13 mouse cellular contexts compared by ENCODE assay signal in genomic region chr12:54874711-54875110, GRCm38 (mm10). TPM values are rescaled to one million over a fixed set of nuclear protein-coding genes. Genes with fewer than 3 reads are reported as not detected.
DNase-seq lines count a peak whose midpoint lies in the region; ATAC-seq and TF ChIP-seq lines count a peak whose summit lies in the region.
"Had no signal": no experiment of that assay in that cellular context is flagged by ENCODE, and none has a peak within 500 bp of the region (broad histone marks: within the 10 kb centered on the region; RNA-seq: fewer than 3 reads in every experiment).

No protein-coding gene starts in this region.

- no peak overlapping the region for H3K27ac ChIP-seq in hindbrain, postnatal 0 days
- no peak overlapping the region for H3K27ac ChIP-seq in thymus, adult 2 months (ENCODE audit: control insufficient read depth, insufficient read depth, low read length)
- no peak overlapping the region for H3K27ac ChIP-seq in liver, embryonic 11.5 days (ENCODE audit: low read depth, low read length)

- no peak for TF ChIP-seq POLR2A in thymus, adult 2 months (IDR thresholded peaks at IDR 0.05; ENCODE audit: control insufficient read depth, extremely low read depth, insufficient read depth, low read length, poor library complexity)

- no peak overlapping the region for H3K9ac ChIP-seq in hindbrain, postnatal 0 days (replicated peaks; ENCODE audit: low read length)
- no peak overlapping the region for H3K9ac ChIP-seq in liver, embryonic 11.5 days (ENCODE audit: low read depth, low read length)

- no peak overlapping the region for H3K4me3 ChIP-seq in hindbrain, postnatal 0 days (ENCODE audit: low read length)
- H3K4me3 ChIP-seq in thymus, adult 2 months (ENCODE audit: control insufficient read depth, insufficient read depth, low read length): no peak overlapping the region
- H3K4me3 ChIP-seq in liver, embryonic 11.5 days (ENCODE audit: low read depth, low read length): no peak overlapping the region

- no peak for ATAC-seq in hindbrain, postnatal 0 days
- no peak for ATAC-seq in liver, embryonic 11.5 days (replicated peaks; ENCODE audit: low FRiP score)
- ATAC-seq: forebrain, embryonic 14.5 days had no signal

- H3K36me3 ChIP-seq in hindbrain, postnatal 0 days (ENCODE audit: insufficient read depth, low read length): no peaks in the 10 kb centered on the region
- no peaks in the 10 kb centered on the region for H3K36me3 ChIP-seq in thymus, adult 2 months (ENCODE audit: control insufficient read depth, insufficient read depth, low read length)
- H3K36me3 ChIP-seq in liver, embryonic 11.5 days (ENCODE audit: control insufficient read depth, insufficient read depth, low read length): no peaks in the 10 kb centered on the region

- peak; percentile 24 for DNase-seq in embryo, embryonic 10 days (ENCODE audit: low spot score)
- no peak for DNase-seq in embryo, embryonic 9.5 days (ENCODE audit: extremely low spot score)
- peak; percentile 25 to 66 for DNase-seq in gastrocnemius, adult 8-10 months (ENCODE audit: low spot score in 2 of 2)
- peak; percentile 34 to 42 for DNase-seq in heart, postnatal 14 days
- DNase-seq in lung, postnatal 25 days (ENCODE audit: low spot score): peak; percentile 64
- no peak for DNase-seq in hindbrain, postnatal 0 days (ENCODE audit: low spot score)
- no peak for DNase-seq in thymus, adult 2 months
- no peak for DNase-seq in liver, embryonic 11.5 days (ENCODE audit: low spot score)
- DNase-seq: B cell, adult 2 months; cerebellum, adult 11 months; kidney, adult 8-10 months; right cerebral cortex, postnatal 14 days had no signal

- no peak for TF ChIP-seq CTCF in hindbrain, postnatal 0 days (IDR thresholded peaks at IDR 0.05; ENCODE audit: low read depth)
- TF ChIP-seq CTCF in thymus, adult 2 months (IDR thresholded peaks at IDR 0.05; ENCODE audit: borderline replicate concordance, control insufficient read depth, extremely low read depth, insufficient read depth, low read length, poor library complexity): no peak

- no peaks in the 10 kb centered on the region for H3K9me3 ChIP-seq in hindbrain, postnatal 0 days (ENCODE audit: low read length)
- H3K9me3 ChIP-seq in liver, embryonic 11.5 days (ENCODE audit: control insufficient read depth, low read length): no peaks in the 10 kb centered on the region

- 83% methylated on average over 6 of the region's 6 CpGs for WGBS in hindbrain, postnatal 0 days
- WGBS in thymus, adult 2 months: 87% methylated on average over 6 of the region's 6 CpGs
- WGBS in liver, embryonic 11.5 days: 79% methylated on average over 6 of the region's 6 CpGs

- no peak overlapping the region for H3K4me2 ChIP-seq in hindbrain, postnatal 0 days (ENCODE audit: low read depth, low read length)
- H3K4me2 ChIP-seq in liver, embryonic 11.5 days: no peak overlapping the region

- H3K4me1 ChIP-seq in hindbrain, postnatal 0 days (ENCODE audit: insufficient read depth, low read length): no peaks in the 10 kb centered on the region
- peaks cover 10% of the 10 kb centered on the region for H3K4me1 ChIP-seq in thymus, adult 2 months (replicated peaks; ENCODE audit: control insufficient read depth, insufficient read depth, low read length)
- H3K4me1 ChIP-seq in liver, embryonic 11.5 days (replicated peaks; ENCODE audit: control insufficient read depth, insufficient read depth, low read length): no peaks in the 10 kb centered on the region

- intact Hi-C loops in heart, postnatal 14 days (cut with DNase I): no loop called here

- H3K27me3 ChIP-seq in hindbrain, postnatal 0 days (ENCODE audit: insufficient read depth, low read length): no peaks in the 10 kb centered on the region
- H3K27me3 ChIP-seq in thymus, adult 2 months (ENCODE audit: control insufficient read depth, insufficient read depth, low read length): no peaks in the 10 kb centered on the region
- no peaks in the 10 kb centered on the region for H3K27me3 ChIP-seq in liver, embryonic 11.5 days (replicated peaks; ENCODE audit: control insufficient read depth, insufficient read depth, low read length)

RNA-seq across cellular contexts. Expression of gene Cfl2, which starts 12.0 kb away (rescaled TPM):
- total RNA-seq in gastrocnemius, adult 8-10 months (2022): 100 to 1,000 TPM; 479 to 530 (median 494) TPM
- total RNA-seq in heart, postnatal 14 days (2021): 100 to 1,000 TPM; 329 to 343 TPM
- total RNA-seq in hindbrain, postnatal 0 days (2014; rRNA removed): 162 and 184 TPM in 2 replicates
- polyA plus RNA-seq in hindbrain, postnatal 0 days (2015; fragmentation: Nextera tagmentation; extraction: Ambion mirVana): 255 and 262 TPM in 2 replicates
- polyA plus RNA-seq in thymus, adult 2 months (2012; rRNA removed): 9.4 and 11.5 TPM in 2 replicates
- polyA plus RNA-seq in liver, embryonic 11.5 days (2014; fragmentation: Nextera tagmentation; extraction: Ambion mirVana): 87.3 TPM in 2 replicates

Comparison
In these comparisons a context has a peak if more than half of its experiments do, and no peak if none do; other contexts are left out.
1. DNase-seq: peak in embryo, embryonic 10 days (single experiment), gastrocnemius, adult 8-10 months (2 of 2), heart, postnatal 14 days (2 of 2) and lung, postnatal 25 days (single experiment); none in embryo, embryonic 9.5 days (single experiment), hindbrain, postnatal 0 days (single experiment), thymus, adult 2 months (single experiment) and liver, embryonic 11.5 days (single experiment).